21 mouse cellular contexts compared by ENCODE assay signal in the genomic region with DNA sequence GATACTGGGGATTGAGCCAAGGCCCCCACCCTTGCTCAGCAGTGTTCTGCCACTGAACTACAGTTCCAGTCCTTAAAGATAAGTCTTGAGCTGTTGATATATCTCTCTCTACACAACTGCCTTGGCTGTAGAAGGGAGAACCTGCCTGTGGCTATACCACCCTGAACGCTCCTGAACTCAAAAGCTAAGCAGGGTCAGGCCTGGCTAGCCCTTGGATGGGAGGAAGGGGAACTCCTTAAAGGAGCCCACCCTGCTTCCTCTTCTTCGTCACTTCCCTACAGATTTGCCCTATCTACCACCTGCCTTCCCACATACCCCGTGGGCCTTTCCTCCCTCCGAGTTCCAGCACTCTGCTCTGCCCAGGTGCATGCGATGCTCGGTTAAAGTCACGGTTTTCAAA. TPM values are rescaled to one million over a fixed set of nuclear protein-coding genes. Genes with fewer than 3 reads are reported as not detected.
DNase-seq lines count a peak whose midpoint lies in the region; ATAC-seq and TF ChIP-seq lines count a peak whose summit lies in the region.
"Had no signal": no experiment of that assay in that cellular context is flagged by ENCODE, and none has a peak within 500 bp of the region (broad histone marks: within the 10 kb centered on the region; RNA-seq: fewer than 3 reads in every experiment).

No protein-coding gene starts in this region.

- no peak overlapping the region for H3K4me3 ChIP-seq in forebrain, postnatal 0 days (ENCODE audit: low read depth, low read length)
- no peak overlapping the region for H3K4me3 ChIP-seq in forebrain, embryonic 12.5 days (replicated peaks)
- H3K4me3 ChIP-seq in midbrain, embryonic 13.5 days (replicated peaks), result no peak overlapping the region
- H3K4me3 ChIP-seq in midbrain, embryonic 11.5 days (ENCODE audit: low read depth, low read length), result no peak overlapping the region
- no peak overlapping the region for H3K4me3 ChIP-seq in neural tube, embryonic 15.5 days (replicated peaks)
- H3K4me3 ChIP-seq: forebrain, embryonic 15.5 days; heart, embryonic 10.5 days; stomach, embryonic 15.5 days had no signal

- 0 out of 2 replicates have a peak overlapping the region, but pooled peaks have one; percentile 16 for H3K4me2 ChIP-seq in forebrain, postnatal 0 days (ENCODE audit: low read depth)
- no peak overlapping the region for H3K4me2 ChIP-seq in forebrain, embryonic 12.5 days
- H3K4me2 ChIP-seq in midbrain, embryonic 13.5 days (replicated peaks), result peak overlapping the region; percentile 14
- H3K4me2 ChIP-seq in midbrain, embryonic 11.5 days, result no peak overlapping the region
- H3K4me2 ChIP-seq in neural tube, embryonic 15.5 days, result peak overlapping the region; percentile 20; the same call in 1 of the 2 replicates
- H3K4me2 ChIP-seq: forebrain, embryonic 15.5 days; lung, embryonic 14.5 days; stomach, embryonic 15.5 days had no signal

- no peak for TF ChIP-seq CTCF in forebrain, postnatal 0 days (IDR thresholded peaks at IDR 0.05; ENCODE audit: low read depth)

- no peak for ATAC-seq in forebrain, postnatal 0 days
- no peak for ATAC-seq in forebrain, embryonic 12.5 days (ENCODE audit: low FRiP score)
- ATAC-seq in midbrain, embryonic 13.5 days, result no peak
- no peak for ATAC-seq in midbrain, embryonic 11.5 days (ENCODE audit: low FRiP score)
- 0 out of 2 replicates have a peak, but pooled peaks have one; percentile 27 for ATAC-seq in megakaryocyte, adult 5-6 weeks (ENCODE audit: poor library complexity, severe bottlenecking)
- ATAC-seq in neural tube, embryonic 15.5 days (ENCODE audit: low FRiP score), result no peak
- ATAC-seq: forebrain, embryonic 15.5 days; inflammation-experienced regulatory T-cells, adult 6 months had no signal

- no peaks in the 10 kb centered on the region for H3K27me3 ChIP-seq in forebrain, postnatal 0 days (ENCODE audit: insufficient read depth, low read length)
- H3K27me3 ChIP-seq in forebrain, embryonic 12.5 days, result no peaks in the 10 kb centered on the region
- no peaks in the 10 kb centered on the region for H3K27me3 ChIP-seq in midbrain, embryonic 13.5 days
- H3K27me3 ChIP-seq in midbrain, embryonic 11.5 days (ENCODE audit: control insufficient read depth, insufficient read depth, low read length), result no peaks in the 10 kb centered on the region
- no peaks in the 10 kb centered on the region for H3K27me3 ChIP-seq in neural tube, embryonic 15.5 days (replicated peaks)
- H3K27me3 ChIP-seq: forebrain, embryonic 15.5 days; stomach, embryonic 15.5 days had no signal

- H3K9me3 ChIP-seq in forebrain, postnatal 0 days (ENCODE audit: low read length), result no peaks in the 10 kb centered on the region
- no peaks in the 10 kb centered on the region for H3K9me3 ChIP-seq in forebrain, embryonic 12.5 days
- H3K9me3 ChIP-seq in midbrain, embryonic 13.5 days, result no peaks in the 10 kb centered on the region
- no peaks in the 10 kb centered on the region for H3K9me3 ChIP-seq in midbrain, embryonic 11.5 days (ENCODE audit: control insufficient read depth, low read length)
- no peaks in the 10 kb centered on the region for H3K9me3 ChIP-seq in neural tube, embryonic 15.5 days (replicated peaks)
- H3K9me3 ChIP-seq: forebrain, embryonic 15.5 days; heart, embryonic 10.5 days; stomach, embryonic 15.5 days had no signal

- H3K4me1 ChIP-seq in forebrain, postnatal 0 days (ENCODE audit: insufficient read depth), result no peaks in the 10 kb centered on the region
- H3K4me1 ChIP-seq in forebrain, embryonic 12.5 days, result peaks cover 5% of the 10 kb centered on the region; the same call in 1 of the 2 replicates
- peaks cover 22% of the 10 kb centered on the region for H3K4me1 ChIP-seq in midbrain, embryonic 13.5 days (replicated peaks)
- peaks cover 5% of the 10 kb centered on the region; the same call in 1 of the 2 replicates for H3K4me1 ChIP-seq in midbrain, embryonic 11.5 days (ENCODE audit: control insufficient read depth, insufficient read depth, low read length)
- H3K4me1 ChIP-seq in neural tube, embryonic 15.5 days, result peaks cover 12% of the 10 kb centered on the region
- H3K4me1 ChIP-seq: stomach, embryonic 15.5 days had no signal

- DNase-seq in forebrain, postnatal 0 days, result no peak
- DNase-seq in midbrain, embryonic 11.5 days (ENCODE audit: low spot score, missing footprints), result no peak
- DNase-seq in gastrocnemius, postnatal 36 days, result no peak
- DNase-seq: adrenal gland, postnatal 10 days; cerebellum, adult 11 months; cerebellum, postnatal 14 days; heart, postnatal 10 days; kidney, adult 8-10 months; kidney, postnatal 25 days; lung, embryonic 14.5 days; spleen, adult 18-20 months; thymus, postnatal 25 days had no signal

- intact Hi-C loops in gastrocnemius, postnatal 36 days (cut with DNase I), result no loop called here

- no peak overlapping the region for H3K27ac ChIP-seq in forebrain, postnatal 0 days (ENCODE audit: low read depth, low read length)
- no peak overlapping the region for H3K27ac ChIP-seq in forebrain, embryonic 12.5 days
- H3K27ac ChIP-seq in midbrain, embryonic 13.5 days, result no peak overlapping the region
- no peak overlapping the region for H3K27ac ChIP-seq in midbrain, embryonic 11.5 days (ENCODE audit: low read depth, low read length)
- H3K27ac ChIP-seq in neural tube, embryonic 15.5 days (replicated peaks), result no peak overlapping the region
- H3K27ac ChIP-seq: forebrain, embryonic 15.5 days; heart, embryonic 10.5 days; stomach, embryonic 15.5 days had no signal

- no peaks in the 10 kb centered on the region for H3K36me3 ChIP-seq in forebrain, postnatal 0 days (ENCODE audit: insufficient read depth)
- H3K36me3 ChIP-seq in forebrain, embryonic 12.5 days (replicated peaks), result peaks cover 1% of the 10 kb centered on the region; the same call in 1 of the 2 replicates
- no peaks in the 10 kb centered on the region for H3K36me3 ChIP-seq in midbrain, embryonic 13.5 days
- no peaks in the 10 kb centered on the region for H3K36me3 ChIP-seq in midbrain, embryonic 11.5 days (ENCODE audit: control insufficient read depth, insufficient read depth, low read length)
- H3K36me3 ChIP-seq in neural tube, embryonic 15.5 days, result no peaks in the 10 kb centered on the region
- H3K36me3 ChIP-seq: heart, embryonic 10.5 days; stomach, embryonic 15.5 days had no signal

- WGBS in forebrain, postnatal 0 days, result 84% methylated on average over 7 of the region's 7 CpGs
- WGBS in forebrain, embryonic 12.5 days, result 89% methylated on average over 7 of the region's 7 CpGs
- 90% methylated on average over 7 of the region's 7 CpGs for WGBS in midbrain, embryonic 13.5 days
- 86% methylated on average over 7 of the region's 7 CpGs for WGBS in midbrain, embryonic 11.5 days
- 82% methylated on average over 7 of the region's 7 CpGs for WGBS in neural tube, embryonic 15.5 days

- no peak overlapping the region for H3K9ac ChIP-seq in forebrain, postnatal 0 days
- H3K9ac ChIP-seq in forebrain, embryonic 12.5 days, result no peak overlapping the region
- H3K9ac ChIP-seq in midbrain, embryonic 13.5 days (replicated peaks), result no peak overlapping the region
- H3K9ac ChIP-seq in midbrain, embryonic 11.5 days (ENCODE audit: low read length), result no peak overlapping the region
- no peak overlapping the region for H3K9ac ChIP-seq in neural tube, embryonic 15.5 days (replicated peaks)
- H3K9ac ChIP-seq: forebrain, embryonic 15.5 days; lung, embryonic 14.5 days; stomach, embryonic 15.5 days had no signal

RNA-seq across cellular contexts. Expression of a gene that starts 28.8 kb away (rescaled TPM):
- 48.3 and 57.2 TPM in 2 replicates for total RNA-seq in forebrain, postnatal 0 days (2014; rRNA removed)
- 39.4 and 49.6 TPM in 2 replicates for polyA plus RNA-seq in forebrain, postnatal 0 days (2015; fragmentation: Nextera tagmentation; extraction: Ambion mirVana)
- 47.1 and 47.6 TPM in 2 replicates for polyA plus RNA-seq in forebrain, embryonic 12.5 days (2016; fragmentation: Nextera tagmentation; extraction: Ambion mirVana)
- 42.3 and 46.7 TPM in 2 replicates for polyA plus RNA-seq in midbrain, embryonic 13.5 days (2015; fragmentation: Nextera tagmentation; extraction: Ambion mirVana)
- 18.7 and 20.6 TPM in 2 replicates for polyA plus RNA-seq in midbrain, embryonic 11.5 days (2014; fragmentation: Nextera tagmentation; extraction: Ambion mirVana)
- 63.3 and 74.9 TPM in 2 replicates for total RNA-seq in megakaryocyte, adult 5-6 weeks (2015)
- total RNA-seq in megakaryocyte, adult 5-6 weeks (2017), result 47.5 and 50.7 TPM in 2 replicates
- polyA plus RNA-seq in neural tube, embryonic 15.5 days (2015; fragmentation: Nextera tagmentation; extraction: Ambion mirVana), result 50.2 and 52.0 TPM in 2 replicates
- total RNA-seq in gastrocnemius, postnatal 36 days (2021), result 1 to 10 TPM; 5.4 to 7.3 TPM

RNA-seq across cellular contexts. Expression of a gene that starts 44.2 kb away (rescaled TPM):
- total RNA-seq in forebrain, postnatal 0 days (2014; rRNA removed), result 0.19 and 0.23 TPM in 2 replicates
- 0.15 and 0.21 TPM in 2 replicates for polyA plus RNA-seq in forebrain, postnatal 0 days (2015; fragmentation: Nextera tagmentation; extraction: Ambion mirVana)
- 0.27 TPM in 1 of 2 replicates, not detected in the other for polyA plus RNA-seq in forebrain, embryonic 12.5 days (2016; fragmentation: Nextera tagmentation; extraction: Ambion mirVana)
- not detected in 2 replicates for polyA plus RNA-seq in midbrain, embryonic 13.5 days (2015; fragmentation: Nextera tagmentation; extraction: Ambion mirVana)
- 0.19 TPM in 1 of 2 replicates, not detected in the other for polyA plus RNA-seq in midbrain, embryonic 11.5 days (2014; fragmentation: Nextera tagmentation; extraction: Ambion mirVana)
- 34.8 and 37.4 TPM in 2 replicates for total RNA-seq in megakaryocyte, adult 5-6 weeks (2015)
- total RNA-seq in megakaryocyte, adult 5-6 weeks (2017), result 54.5 and 54.9 TPM in 2 replicates
- polyA plus RNA-seq in neural tube, embryonic 15.5 days (2015; fragmentation: Nextera tagmentation; extraction: Ambion mirVana), result 0.68 TPM in 1 of 2 replicates, not detected in the other
- not detected for total RNA-seq in gastrocnemius, postnatal 36 days (2021)
- polyA plus RNA-seq: liver, adult 2 months had no signal

Comparison
In these comparisons a context has a peak if more than half of its experiments do, and no peak if none do; other contexts are left out.
1. H3K4me2 ChIP-seq: peak in forebrain, postnatal 0 days (single experiment), midbrain, embryonic 13.5 days (single experiment) and neural tube, embryonic 15.5 days (single experiment); none in forebrain, embryonic 12.5 days (single experiment) and midbrain, embryonic 11.5 days (single experiment).